Mouse (Mus musculus): ENCODE results near the gene Fbxo21. TPM values are rescaled to one million over a fixed set of nuclear protein-coding genes. Genes with fewer than 3 reads are reported as not detected.

Gene Fbxo21
- total RNA-seq, 4 experiments from 2014 or later = 29.2 to 43.0 (median 35.2) TPM

GRCm38 (mm10) chr5:118023053-118023452 is 46.5 kb downstream of the Fbxo21 start:
- no peak for DNase-seq (ENCODE audit: low spot score)

GRCm38 (mm10) chr5:118025880-118026279 is 49.4 kb downstream of the Fbxo21 start:
- no peak for DNase-seq (ENCODE audit: low spot score)

DNA sequence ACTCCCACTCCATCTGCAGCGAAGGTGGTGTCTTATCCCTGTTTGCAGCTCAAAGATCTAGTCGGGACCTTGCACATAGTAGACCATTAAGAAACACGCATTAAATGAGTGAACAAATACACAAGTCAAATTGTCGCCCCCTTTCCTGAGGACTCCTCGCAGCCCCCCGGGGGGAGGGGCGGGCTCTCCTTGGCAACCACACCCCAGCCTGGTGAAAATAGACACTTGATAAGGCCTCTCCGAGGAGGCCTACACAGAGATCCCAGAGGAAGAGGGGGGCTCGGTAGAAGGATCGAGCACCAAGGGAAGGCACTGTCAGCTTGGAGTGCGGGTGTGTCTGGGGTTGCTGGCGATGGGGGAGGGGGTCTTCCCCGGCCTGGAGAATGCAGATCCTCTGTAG is 49.8 kb downstream of the Fbxo21 start:
- no peak for DNase-seq (ENCODE audit: low spot score)

- no peak for DNase-seq (ENCODE audit: low spot score)
Observed at GRCm38 (mm10) chr5:118027101-118027697, 50.7 kb downstream of the Fbxo21 start.

GRCm38 (mm10) chr5:118027698-118028190 is 51.2 kb downstream of the Fbxo21 start, which contains the start of gene Tesc:
Gene Tesc (plus strand): TSS chr5:118027743.
- no peak for DNase-seq (ENCODE audit: low spot score)

- no peak for DNase-seq (ENCODE audit: low spot score)
Observed at GRCm38 (mm10) chr5:118028191-118029034, 51.9 kb downstream of the Fbxo21 start.

- no peak for DNase-seq (ENCODE audit: low spot score)
Observed at GRCm38 (mm10) chr5:118029035-118029408, 52.5 kb downstream of the Fbxo21 start.

GRCm38 (mm10) chr5:118029420-118029819 is 52.9 kb downstream of the Fbxo21 start:
- DNase-seq (ENCODE audit: low spot score) = no peak

GRCm38 (mm10) chr5:118030022-118030675 is 53.6 kb downstream of the Fbxo21 start:
- no peak for DNase-seq (ENCODE audit: low spot score)

- no peak for DNase-seq (ENCODE audit: low spot score)
Observed at GRCm38 (mm10) chr5:118031059-118031458, 54.5 kb downstream of the Fbxo21 start.

DNA sequence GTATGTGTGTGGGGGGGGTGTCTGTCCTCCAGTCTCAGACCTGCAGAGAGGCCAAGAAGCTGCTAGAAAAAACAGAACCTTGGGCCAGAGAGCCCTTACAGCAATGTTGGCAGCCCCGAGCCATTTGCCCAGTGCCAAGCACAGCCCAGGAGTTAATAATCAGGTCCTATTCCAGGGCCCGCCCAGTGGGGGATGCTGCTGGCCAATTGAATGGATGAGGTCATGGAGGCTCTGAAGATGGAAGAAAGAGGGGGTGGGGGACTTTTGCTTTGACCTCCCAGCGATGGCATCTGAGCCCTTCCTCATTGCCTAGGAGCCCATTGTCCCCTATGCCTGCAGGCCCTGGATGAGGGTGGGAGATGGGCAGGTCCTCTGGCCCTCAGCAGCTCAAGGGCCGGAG is 55.0 kb downstream of the Fbxo21 start:
- DNase-seq (ENCODE audit: low spot score) = no peak

GRCm38 (mm10) chr5:118033328-118033727 is 56.8 kb downstream of the Fbxo21 start:
- DNase-seq (ENCODE audit: low spot score) = no peak

DNA sequence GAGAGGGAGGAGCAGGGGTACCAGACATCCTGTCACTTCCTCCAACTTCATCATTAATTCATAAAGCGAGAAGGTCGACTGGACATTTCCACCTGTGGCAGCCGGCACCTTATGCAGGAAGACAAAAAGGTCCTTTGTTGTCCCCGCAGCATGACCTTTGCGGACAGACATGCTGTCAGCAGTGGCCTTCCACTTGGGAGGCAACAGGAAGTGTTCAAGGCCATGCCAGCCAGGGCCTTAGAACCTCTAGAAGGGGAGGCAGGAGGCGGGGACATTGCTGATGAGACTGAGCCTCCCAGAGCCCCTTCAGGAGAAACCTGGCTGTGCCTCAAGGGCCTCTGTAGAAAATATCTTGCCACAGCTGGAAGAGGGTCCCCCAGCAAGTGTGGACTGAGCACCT is 57.2 kb downstream of the Fbxo21 start:
- no peak for DNase-seq (ENCODE audit: low spot score)

DNA sequence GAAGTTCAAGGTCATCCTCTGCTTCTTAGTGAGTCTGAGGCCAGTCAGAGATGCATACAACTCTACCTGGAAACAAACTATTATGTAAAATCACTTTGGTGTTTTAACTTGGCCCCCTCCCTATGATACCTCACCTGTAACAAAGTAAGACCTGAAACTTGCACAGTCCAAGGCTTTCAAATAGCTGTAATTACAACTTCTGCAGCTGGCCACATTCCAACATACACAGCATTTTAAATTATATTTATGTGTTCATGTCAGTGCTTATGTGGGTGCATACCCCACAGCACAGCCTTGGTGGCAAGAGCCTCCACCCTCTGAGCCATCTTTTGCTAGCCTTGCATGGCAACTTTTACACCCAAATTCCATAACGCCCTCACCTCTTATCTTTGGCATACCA is 58.1 kb downstream of the Fbxo21 start:
- no peak for DNase-seq (ENCODE audit: low spot score)

DNA sequence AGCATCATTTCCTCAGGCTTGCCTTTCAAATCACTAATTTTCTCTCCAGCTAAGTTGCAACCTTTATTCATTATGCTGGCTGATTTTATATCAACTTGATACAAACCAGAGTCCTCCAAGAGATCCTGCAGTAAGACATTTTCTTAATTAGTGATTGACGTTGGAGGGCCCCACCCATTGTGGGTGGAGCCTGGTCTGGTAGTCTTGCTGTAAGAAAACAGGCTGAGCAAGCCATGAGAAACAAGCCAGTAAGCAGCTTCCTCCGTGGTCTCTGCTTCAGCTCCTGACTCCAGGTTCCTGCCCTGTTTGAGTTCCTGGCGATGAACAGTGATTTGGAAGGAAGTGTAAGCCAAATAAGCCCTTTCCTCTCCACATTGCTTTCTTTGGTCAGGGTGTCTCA is 59.3 kb downstream of the Fbxo21 start:
- DNase-seq (ENCODE audit: low spot score) = no peak

- DNase-seq (ENCODE audit: low spot score) = no peak
Observed at GRCm38 (mm10) chr5:118036888-118037797, 60.6 kb downstream of the Fbxo21 start.

DNA sequence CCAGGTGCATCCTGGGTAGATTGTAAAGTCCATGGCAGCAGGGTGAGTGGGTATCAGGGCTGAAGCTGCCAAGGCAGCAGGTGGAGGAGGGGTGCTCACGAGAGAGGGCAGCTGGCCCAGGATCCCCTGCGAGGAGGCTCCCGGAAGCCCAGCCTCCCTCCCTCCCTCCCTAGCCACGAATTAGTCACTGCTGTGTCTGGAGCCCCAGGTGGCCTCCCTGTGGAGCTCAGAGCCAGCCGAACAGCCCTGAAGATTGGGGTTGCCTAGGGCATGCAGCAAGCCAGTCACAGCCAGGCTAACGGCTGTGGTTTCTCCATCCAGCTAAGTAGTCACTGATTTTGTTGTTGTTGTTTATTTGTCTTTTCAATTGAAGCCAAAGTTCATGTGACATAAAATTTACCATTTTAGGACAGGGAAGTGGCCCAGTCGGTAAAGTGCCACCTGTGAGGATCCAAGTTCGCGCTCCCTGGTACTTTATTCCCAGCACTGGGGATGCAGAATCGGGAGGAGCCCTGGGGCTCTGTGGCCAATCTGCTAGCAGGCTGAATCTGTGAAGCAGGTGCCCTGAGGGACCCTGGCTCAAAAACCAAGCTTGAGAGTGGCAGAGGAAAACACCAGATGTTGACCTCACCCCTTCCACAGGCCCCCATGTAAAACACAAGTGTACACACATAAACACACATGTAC is 61.4 kb downstream of the Fbxo21 start:
- no peak for DNase-seq (ENCODE audit: low spot score)

- DNase-seq (ENCODE audit: low spot score) = no peak
Observed at GRCm38 (mm10) chr5:118039241-118039668, 62.7 kb downstream of the Fbxo21 start.

- DNase-seq (ENCODE audit: low spot score) = no peak
Observed at GRCm38 (mm10) chr5:118042599-118042998, 66.1 kb downstream of the Fbxo21 start.

DNA sequence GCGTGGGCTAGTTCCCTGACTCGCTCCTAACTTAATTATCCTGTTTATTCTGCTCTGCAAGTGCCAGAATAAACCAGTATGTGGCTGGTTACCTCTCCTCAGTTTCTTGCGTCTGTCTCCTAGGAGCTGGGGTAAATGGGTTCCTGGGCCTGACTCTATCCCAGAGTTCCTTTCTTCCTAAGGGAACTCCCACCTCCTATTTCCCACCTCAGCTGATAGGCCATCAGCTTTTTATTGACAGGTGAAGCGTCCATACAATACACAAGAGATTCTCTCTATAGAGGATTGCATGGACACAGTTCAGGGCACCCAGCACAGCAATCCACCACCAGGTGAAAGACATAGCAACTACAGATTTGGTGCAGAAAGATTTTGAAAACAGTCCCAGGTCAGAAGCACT is 67.2 kb downstream of the Fbxo21 start:
- no peak for DNase-seq (ENCODE audit: low spot score)

GRCm38 (mm10) chr5:118044907-118045306 is 68.4 kb downstream of the Fbxo21 start:
- DNase-seq (ENCODE audit: low spot score) = no peak
